Mouse (Mus musculus) liver, postnatal 0 days (tissue): ENCODE results near the gene Stx8.

Source experiments
- CTCF ChIP-seq: sonication (generic); IDR thresholded peaks from 2 replicates; pipeline ENCODE4 v1.5.1; 2016; ENCODE audit warnings: antibody characterized with exemption, low read depth
- EP300 ChIP-seq: IDR thresholded peaks from 2 replicates; pipeline ENCODE4 v1.6.1; 2016; ENCODE audit warnings: antibody characterized with exemption, low read depth, mild to moderate bottlenecking

DNA sequence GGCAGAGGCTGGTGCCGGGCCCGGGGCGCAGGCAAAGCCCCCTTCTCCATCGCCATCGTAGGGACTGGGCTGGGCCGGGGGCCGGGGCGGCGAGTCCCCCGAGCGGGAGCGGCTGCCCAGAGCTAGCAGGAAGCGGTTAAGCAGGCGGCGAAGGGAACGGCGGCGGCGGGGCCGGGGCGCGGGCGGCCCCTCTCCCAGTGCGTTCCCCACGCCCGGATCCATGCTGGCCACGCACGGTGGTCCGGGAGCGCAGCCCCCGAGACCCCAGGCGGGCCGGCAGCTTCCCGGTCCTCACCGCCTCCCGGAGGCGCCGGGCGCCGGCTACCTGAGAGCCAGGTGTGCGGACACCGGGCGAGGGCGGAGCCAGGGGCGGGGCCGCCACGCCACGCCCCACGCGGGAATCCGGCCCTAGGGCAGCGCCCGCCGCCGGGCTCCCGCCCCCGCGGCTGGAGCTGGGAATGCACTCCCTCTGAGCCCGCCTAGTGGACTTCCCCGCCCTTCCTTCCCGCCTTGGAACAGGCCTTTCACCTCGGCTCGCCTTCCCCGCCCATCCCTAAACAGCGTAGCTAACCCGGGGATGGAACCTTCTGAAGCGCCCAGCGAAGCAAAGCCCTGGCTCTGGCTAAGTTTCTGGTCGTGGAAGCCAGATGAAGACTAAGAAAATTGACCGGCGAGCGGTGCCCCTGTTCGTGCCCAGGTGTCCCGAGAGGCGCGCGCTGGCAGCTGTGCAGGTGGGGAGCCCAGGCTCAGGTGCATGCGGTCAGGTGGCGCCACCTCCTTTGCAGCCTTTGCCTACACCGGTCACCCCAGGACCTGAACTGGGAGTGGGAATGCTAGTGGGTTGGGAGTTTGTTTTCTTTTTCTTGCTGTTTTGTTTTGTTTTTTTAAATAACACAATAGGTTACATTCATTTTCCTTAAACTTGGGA is 43.9 kb upstream of the Stx8 start, which contains the start of gene Usp43:
- TF ChIP-seq EP300 (no peak), CTCF (no peak)
